Mouse (Mus musculus) kidney, adult 2 months (tissue): ENCODE results near the gene Tnpo3.

Experiments used
- CTCF ChIP-seq: fragments of 200-500 bp; conservative IDR thresholded peaks from 2 replicates; pipeline ENCODE4 v1.5.1; 2011; ENCODE audit warnings: low read depth, mild to moderate bottlenecking, control low read depth, low read length, moderate library complexity, mixed read lengths; ENCODE audit not compliant: insufficient read depth, insufficient read length
- POLR2A ChIP-seq: fragments of 200-500 bp; IDR thresholded peaks from one replicate; pipeline ENCODE4 v1.6.1; 2011; ENCODE audit warnings: low read depth, low read length, control low read depth

DNA sequence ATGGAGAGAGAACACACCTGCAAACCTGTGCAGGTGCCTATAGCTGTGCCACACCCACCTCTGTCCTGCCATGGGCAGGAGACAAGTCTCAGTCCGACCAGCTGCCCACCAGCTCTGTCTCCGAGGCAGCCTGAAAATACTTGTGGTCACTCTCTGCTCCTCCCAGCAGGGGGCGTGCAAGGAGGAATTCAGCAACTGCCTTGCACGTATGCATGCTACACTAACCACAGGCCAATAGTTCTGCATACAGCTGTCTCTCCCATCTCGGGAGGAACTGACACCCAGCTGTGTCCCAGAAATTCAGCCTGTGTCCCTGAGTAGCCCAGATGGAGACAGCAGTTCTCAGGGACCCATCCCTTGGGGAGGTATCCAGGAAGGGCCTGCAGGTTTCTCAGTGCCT is 92.5 kb downstream of the Tnpo3 start:
- TF ChIP-seq CTCF (peak; percentile 92), POLR2A (no peak)
